Mouse (Mus musculus) ES-Bruce4 (cell line): ENCODE data around the gene Reg4.

Experiments
- CTCF ChIP-seq: IDR thresholded peaks from one replicate; pipeline ENCODE4 v1.8.1; 2011; ENCODE audit warnings: low read depth, low read length
- EP300 ChIP-seq: IDR thresholded peaks from 2 replicates; pipeline ENCODE4 v1.6.1; 2011; ENCODE audit warnings: low read depth, low read length; ENCODE audit not compliant: insufficient read depth
- POLR2A ChIP-seq: IDR thresholded peaks from one replicate; pipeline ENCODE4 v1.8.1; 2011; ENCODE audit warnings: low read length; ENCODE audit not compliant: insufficient read depth

DNA sequence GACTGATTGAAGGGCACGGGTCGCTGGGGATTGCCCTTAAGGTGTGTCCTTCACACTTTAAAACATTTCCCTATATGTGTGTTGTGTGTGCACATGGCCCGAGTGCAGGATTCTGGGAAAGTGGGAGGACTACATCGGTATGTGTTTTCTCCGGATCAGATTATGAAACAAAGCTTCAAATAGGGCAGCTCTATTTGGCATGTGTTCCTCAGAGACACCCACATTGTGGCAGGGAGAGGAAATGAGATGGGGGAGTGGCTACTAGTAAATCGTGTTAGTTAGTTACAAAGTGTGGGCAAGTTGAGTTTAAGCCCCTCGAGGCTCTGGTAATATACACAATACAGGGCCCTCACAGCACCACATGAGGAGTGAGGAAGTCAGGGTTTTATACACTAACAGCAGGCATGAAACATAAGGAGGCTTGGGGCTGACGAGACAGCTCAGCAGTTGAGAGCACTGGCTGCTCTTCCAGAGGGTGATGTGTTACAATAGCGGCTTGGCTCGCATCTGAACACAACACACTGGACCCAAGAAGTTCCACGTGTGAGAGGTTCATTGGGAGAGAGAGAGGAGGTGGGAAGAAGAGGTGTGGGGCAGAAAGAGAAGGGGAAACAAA, 28.0 kb downstream of the Reg4 start:
- no peak for TF ChIP-seq CTCF
- no peak for TF ChIP-seq EP300
- no peak for TF ChIP-seq POLR2A
